Mouse (Mus musculus) MEL (cell line): ENCODE data around the gene Bnc1. TPM values are rescaled to one million over a fixed set of nuclear protein-coding genes. Genes with fewer than 3 reads are reported as not detected.

ENCODE experiments used
- DNase-seq: peaks from one replicate; pipeline ENCODE4 v3.0.0; 2011; ENCODE audit warnings: low read depth, low spot score
- H3K27ac ChIP-seq: 2 replicates; pipeline ENCODE4 v1.5.1; 2012; ENCODE audit warnings: low read depth, mild to moderate bottlenecking, control low read depth, low read length, moderate library complexity; ENCODE audit not compliant: control insufficient read depth
- H3K27me3 ChIP-seq, 2 experiments: fragments of 150-350 bp in 1 of 2; sonication (generic) in 1 of 2; 2 replicates each; pipeline ENCODE4 v1.6.1; 2012; ENCODE audit warnings: low read length in 2 of 2, mild to moderate bottlenecking in 2 of 2, improper control_type of control experiment in 1 of 2, moderate library complexity in 1 of 2; ENCODE audit not compliant: insufficient read depth in 2 of 2, control insufficient read depth in 1 of 2
- H3K36me3 ChIP-seq, 2 experiments: 2 replicates each; pipeline ENCODE4 v1.6.1; 2012 to 2014; ENCODE audit warnings: low read length in 2 of 2, improper control_type of control experiment in 1 of 2, inconsistent platforms in 1 of 2, mild to moderate bottlenecking in 1 of 2; ENCODE audit not compliant: insufficient read depth in 2 of 2, control insufficient read depth in 1 of 2
- H3K4me1 ChIP-seq, 2 experiments: fragments of 150-350 bp in 1 of 2; sonication (generic) in 1 of 2; 2 replicates each; pipeline ENCODE4 v1.6.1; 2012; ENCODE audit warnings: low read length in 2 of 2, improper control_type of control experiment in 1 of 2, mild to moderate bottlenecking in 1 of 2; ENCODE audit not compliant: insufficient read depth in 2 of 2, control insufficient read depth in 1 of 2
- H3K4me3 ChIP-seq, 2 experiments: fragments of 150-350 bp in 1 of 2; sonication (generic) in 1 of 2; 2 replicates each; pipeline ENCODE4 v1.5.1; 2012; ENCODE audit warnings: low read depth in 2 of 2, low read length in 2 of 2, mild to moderate bottlenecking in 2 of 2, moderate library complexity in 2 of 2, control low read depth in 1 of 2, improper control_type of control experiment in 1 of 2; ENCODE audit not compliant: control insufficient read depth in 1 of 2, insufficient read depth in 1 of 2
- H3K79me2 ChIP-seq: 2 replicates; pipeline ENCODE4 v1.6.1; 2012; ENCODE audit warnings: mild to moderate bottlenecking, low read length, moderate library complexity; ENCODE audit not compliant: control insufficient read depth, poor library complexity, insufficient read depth
- H3K9ac ChIP-seq: 2 replicates; pipeline ENCODE4 v1.6.1; 2012; ENCODE audit warnings: low read depth, mild to moderate bottlenecking, control low read depth, low read length, moderate library complexity; ENCODE audit not compliant: control insufficient read depth, poor library complexity, severe bottlenecking
- H3K9me3 ChIP-seq: fragments of 150-350 bp; sonication (generic); replicated peaks from 2 replicates; pipeline ENCODE4 v1.6.1; 2012; ENCODE audit warnings: mild to moderate bottlenecking, low read length, improper control_type of control experiment, moderate library complexity; ENCODE audit not compliant: insufficient read depth
- BHLHE40 ChIP-seq: IDR thresholded peaks from 2 replicates; pipeline ENCODE4 v1.6.1; 2012; ENCODE audit warnings: low read depth, mild to moderate bottlenecking, inconsistent platforms, low read length, improper control_type of control experiment, borderline replicate concordance
- CHD2 ChIP-seq: IDR thresholded peaks from 2 replicates; pipeline ENCODE4 v1.6.1; 2011; ENCODE audit warnings: low read length, improper control_type of control experiment
- CTCF ChIP-seq, 3 experiments: IDR thresholded peaks in 2 of 3; conservative IDR thresholded peaks in 1 of 3; 2 replicates each; pipeline ENCODE4 v1.5.1; 2011 to 2012; ENCODE audit warnings: low read length in 3 of 3, low read depth in 2 of 3, mild to moderate bottlenecking in 2 of 3, improper control_type of control experiment in 1 of 3, inconsistent platforms in 1 of 3, mixed read lengths in 1 of 3, moderate library complexity in 1 of 3; ENCODE audit not compliant: control insufficient read depth in 1 of 3, insufficient read depth in 1 of 3, poor library complexity in 1 of 3, severe bottlenecking in 1 of 3
- E2F4 ChIP-seq: IDR thresholded peaks from 2 replicates; pipeline ENCODE4 v1.6.1; 2011; ENCODE audit warnings: low read depth, low read length, improper control_type of control experiment, borderline replicate concordance
- ELF1 ChIP-seq: IDR thresholded peaks from 2 replicates; pipeline ENCODE4 v1.6.1; 2014; ENCODE audit warnings: low read depth, mild to moderate bottlenecking, inconsistent platforms, low read length, improper control_type of control experiment, moderate library complexity
- EP300 ChIP-seq, 2 experiments: IDR thresholded peaks; 2 replicates each; pipeline ENCODE4 v1.6.1; 2011; ENCODE audit warnings: improper control_type of control experiment in 2 of 2, low read length in 2 of 2, low read depth in 1 of 2, mild to moderate bottlenecking in 1 of 2
- ETS1 ChIP-seq: IDR thresholded peaks from 2 replicates; pipeline ENCODE4 v1.6.1; 2012; ENCODE audit warnings: low read depth, mild to moderate bottlenecking, inconsistent platforms, low read length, improper control_type of control experiment, moderate library complexity
- GATA1 ChIP-seq: IDR thresholded peaks from 2 replicates; pipeline ENCODE4 v1.6.1; 2011; ENCODE audit warnings: low read depth, low read length, improper control_type of control experiment
- HCFC1 ChIP-seq: IDR thresholded peaks from 2 replicates; pipeline ENCODE4 v1.6.1; 2012; ENCODE audit warnings: low read depth, mild to moderate bottlenecking, inconsistent platforms, low read length, improper control_type of control experiment, moderate library complexity
- JUND ChIP-seq: IDR thresholded peaks from 2 replicates; pipeline ENCODE4 v1.6.1; 2011; ENCODE audit warnings: low read depth, mild to moderate bottlenecking, improper control_type of control experiment, low read length
- KAT2A ChIP-seq: conservative IDR thresholded peaks from 2 replicates; pipeline ENCODE4 v1.6.1; 2012; ENCODE audit warnings: low read depth, low read length, improper control_type of control experiment, inconsistent platforms
- MAFK ChIP-seq: IDR thresholded peaks from 2 replicates; pipeline ENCODE4 v1.6.1; 2011; ENCODE audit warnings: low read depth, mild to moderate bottlenecking, low read length, improper control_type of control experiment, borderline replicate concordance
- MAZ ChIP-seq: IDR thresholded peaks from 2 replicates; pipeline ENCODE4 v1.6.1; 2012; ENCODE audit warnings: low read depth, mild to moderate bottlenecking, inconsistent platforms, low read length, improper control_type of control experiment
- MEF2A ChIP-seq: IDR thresholded peaks from 2 replicates; pipeline ENCODE4 v1.6.1; 2014; ENCODE audit warnings: low read depth, mild to moderate bottlenecking, inconsistent platforms, low read length, improper control_type of control experiment; ENCODE audit not compliant: poor library complexity, insufficient replicate concordance, severe bottlenecking; ENCODE audit errors: extremely low read depth
- MYB ChIP-seq: IDR thresholded peaks from 2 replicates; pipeline ENCODE4 v1.6.1; 2011; ENCODE audit warnings: mild to moderate bottlenecking, low read depth, low read length, improper control_type of control experiment
- MYC ChIP-seq: IDR thresholded peaks from 2 replicates; pipeline ENCODE4 v1.6.1; 2011; ENCODE audit warnings: low read depth, mild to moderate bottlenecking, low read length, improper control_type of control experiment, moderate library complexity
- NELFE ChIP-seq: IDR thresholded peaks from 2 replicates; pipeline ENCODE4 v1.6.1; 2011; ENCODE audit warnings: low read depth, low read length, improper control_type of control experiment
- NRF1 ChIP-seq: IDR thresholded peaks from 2 replicates; pipeline ENCODE4 v1.6.1; 2014; ENCODE audit warnings: low read depth, mild to moderate bottlenecking, inconsistent platforms, low read length, improper control_type of control experiment, moderate library complexity; ENCODE audit not compliant: poor library complexity, insufficient read depth, severe bottlenecking
- POLR2AphosphoS5 ChIP-seq: IDR thresholded peaks from 2 replicates; pipeline ENCODE4 v1.6.1; 2012; ENCODE audit warnings: low read depth, borderline replicate concordance, mild to moderate bottlenecking, inconsistent platforms, low read length, moderate library complexity, mixed read lengths
- RAD21 ChIP-seq: IDR thresholded peaks from 2 replicates; pipeline ENCODE4 v1.6.1; 2011; ENCODE audit warnings: mild to moderate bottlenecking, low read depth, low read length, improper control_type of control experiment
- RCOR1 ChIP-seq: IDR thresholded peaks from 2 replicates; pipeline ENCODE4 v1.6.1; 2012; ENCODE audit warnings: low read depth, mild to moderate bottlenecking, inconsistent platforms, low read length, improper control_type of control experiment
- TAL1 ChIP-seq: IDR thresholded peaks from 2 replicates; pipeline ENCODE4 v1.6.1; 2012; ENCODE audit warnings: mild to moderate bottlenecking, inconsistent platforms, low read length, moderate library complexity, mixed read lengths
- TBP ChIP-seq: IDR thresholded peaks from 2 replicates; pipeline ENCODE4 v1.8.0; 2011; ENCODE audit warnings: low read depth, low read length, improper control_type of control experiment
- TCF12 ChIP-seq: IDR thresholded peaks from 2 replicates; pipeline ENCODE4 v1.6.1; 2014; ENCODE audit warnings: low read depth, mild to moderate bottlenecking, inconsistent platforms, low read length, improper control_type of control experiment, moderate library complexity
- USF1 ChIP-seq: IDR thresholded peaks from 2 replicates; pipeline ENCODE4 v1.6.1; 2014; ENCODE audit warnings: low read depth, mild to moderate bottlenecking, inconsistent platforms, low read length, improper control_type of control experiment, moderate library complexity
- ZNF384 ChIP-seq: IDR thresholded peaks from 2 replicates; pipeline ENCODE4 v1.6.1; 2012; ENCODE audit warnings: low read depth, mild to moderate bottlenecking, inconsistent platforms, low read length, improper control_type of control experiment
- polyA plus RNA-seq, 2 experiments: library from polyadenylated mRNA; stranded (reverse) in 1 of 2; unstranded in 1 of 2; fragments of >175 nt in 1 of 2; fragments of >200 nt in 1 of 2; gene quantifications; 2 replicates each; pipeline versions ENCODE4 v1.2.1 to v1.2.4; 2012; ENCODE audit warnings: low replicate concordance in 2 of 2, low read depth in 1 of 2; ENCODE audit not compliant: insufficient read length in 2 of 2, insufficient read depth in 1 of 2, missing spikeins in 1 of 2
- total RNA-seq: library from RNA; depleted of rRNA; stranded (reverse); fragments of 300-350 nt; gene quantifications from 2 replicates; pipeline ENCODE4 v1.2.3, GENCODE M21; 2012

The Bnc1 gene
- total and polyA plus RNA-seq, 3 experiments: not detected

DNA sequence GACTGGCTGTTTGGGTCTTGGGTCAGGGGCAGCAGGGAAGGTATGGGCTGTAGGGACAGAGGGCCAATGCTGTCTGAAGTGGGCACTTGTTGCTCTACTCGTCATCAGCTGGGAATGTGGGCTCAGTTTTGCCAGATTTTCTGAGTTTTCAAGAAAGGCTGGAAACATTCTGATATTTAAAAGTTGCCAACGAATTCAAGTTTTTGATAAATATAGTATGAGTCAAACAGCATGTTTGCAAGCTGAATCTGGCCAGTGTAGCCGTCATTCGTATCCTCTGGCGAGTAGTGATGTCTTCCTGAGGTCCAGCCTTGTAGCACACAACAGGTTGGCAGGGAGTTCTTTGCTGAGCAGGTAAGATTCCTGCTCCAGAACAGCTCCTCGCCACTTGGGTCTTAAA, 3.0 kb upstream of the Bnc1 start:
- H3K79me2 ChIP-seq: no peaks in the 10 kb centered on the region
- H3K4me1 ChIP-seq: no peaks in the 10 kb centered on the region
- DNase-seq: no peak
- no peak overlapping the region for H3K9ac ChIP-seq
- H3K27me3 ChIP-seq: no peaks in the 10 kb centered on the region; a peak in 1 of 4 replicates
- TF ChIP-seq TAL1 (no peak), E2F4 (no peak), HCFC1 (no peak), RCOR1 (no peak), NELFE (no peak), ZNF384 (no peak), RAD21 (no peak), USF1 (no peak), MYB (no peak), CHD2 (no peak), ETS1 (no peak), TCF12 (no peak), POLR2AphosphoS5 (no peak)
- TF ChIP-seq, all 39 proteins: peak for 0
- Histone ChIP-seq H3K27ac (no peak overlapping the region), H3K36me3 (no peaks in the 10 kb centered on the region), H3K9me3 (no peaks in the 10 kb centered on the region), H3K4me3 (no peak overlapping the region)

DNA sequence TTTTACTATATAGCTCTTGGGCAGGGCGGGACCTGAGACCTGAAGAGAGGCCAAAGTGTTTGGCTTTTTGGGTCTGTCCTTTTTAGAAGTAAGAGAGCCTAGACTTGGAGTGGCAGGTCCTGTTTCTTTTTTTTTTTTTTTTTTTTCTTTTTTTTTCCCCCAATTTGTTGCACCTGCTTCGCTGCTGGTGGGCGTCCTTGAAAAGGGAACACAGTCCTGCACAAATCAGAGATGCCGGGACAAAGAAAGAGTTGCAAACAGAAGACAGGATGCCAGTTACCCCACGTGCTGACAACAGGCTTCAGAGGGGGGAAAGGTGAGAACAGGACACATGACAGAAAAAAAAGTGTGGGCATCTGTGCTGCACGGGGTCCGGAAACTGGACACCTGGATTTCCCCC, 1.0 kb upstream of the Bnc1 start:
- DNase-seq: no peak
- no peak overlapping the region for H3K27ac ChIP-seq
- H3K79me2 ChIP-seq: no peaks in the 10 kb centered on the region
- TF ChIP-seq MYB (no peak), MYC (no peak), JUND (no peak), GATA1 (no peak)
- H3K4me3 ChIP-seq: no peak overlapping the region
- no peak overlapping the region for H3K9ac ChIP-seq
- H3K9me3 ChIP-seq: no peaks in the 10 kb centered on the region
- no peaks in the 10 kb centered on the region; a peak in 1 of 4 replicates for H3K27me3 ChIP-seq
- H3K36me3 ChIP-seq: no peaks in the 10 kb centered on the region
- no peaks in the 10 kb centered on the region for H3K4me1 ChIP-seq

DNA sequence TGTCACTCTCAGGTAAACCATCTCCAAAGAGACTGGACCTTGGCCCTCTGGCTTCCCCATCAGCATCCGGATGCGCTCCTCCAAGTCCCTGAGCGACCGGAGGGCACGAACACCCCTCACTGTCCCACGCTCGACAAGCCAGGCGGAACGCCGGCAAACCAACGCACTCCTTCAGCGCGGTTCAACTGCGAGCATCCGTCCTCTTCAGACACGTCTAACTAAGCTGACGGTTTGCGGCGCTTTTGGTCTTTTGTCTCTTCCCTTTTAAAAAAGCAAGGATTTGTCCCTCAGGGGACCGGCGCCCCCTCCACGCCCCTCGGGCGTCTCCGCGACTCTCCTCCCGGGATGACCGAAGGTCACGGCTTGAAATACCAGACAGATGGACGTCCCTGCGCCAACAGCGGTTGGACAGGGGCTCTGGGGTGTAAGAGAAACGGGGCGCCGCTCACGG, 456 bp downstream of the Bnc1 start:
- Histone ChIP-seq H3K27me3 (no peaks in the 10 kb centered on the region; a peak in 1 of 4 replicates), H3K36me3 (no peaks in the 10 kb centered on the region), H3K4me3 (no peak overlapping the region), H3K27ac (no peak overlapping the region), H3K79me2 (no peaks in the 10 kb centered on the region), H3K9ac (no peak overlapping the region), H3K4me1 (no peaks in the 10 kb centered on the region), H3K9me3 (no peaks in the 10 kb centered on the region)
- no peak for DNase-seq
- TF ChIP-seq TAL1 (no peak), EP300 (IDR thresholded peaks at IDR 0.05; ENCODE audit: low read depth in 1 of 2, low read length in 2 of 2) (no peak), HCFC1 (no peak), NRF1 (no peak), ELF1 (no peak), E2F4 (no peak), USF1 (no peak), MAZ (no peak), BHLHE40 (no peak), MAFK (no peak), KAT2A (no peak), CTCF (IDR thresholded peaks at IDR 0.05 in 2 of 3, conservative IDR thresholded peaks at IDR 0.05 in 1 of 3; ENCODE audit: control insufficient read depth in 1 of 3, insufficient read depth in 1 of 3, low read depth in 2 of 3, low read length in 3 of 3, poor library complexity in 1 of 3, severe bottlenecking in 1 of 3) (no peak), MEF2A (no peak), TBP (no peak), RCOR1 (no peak)
